Mouse (Mus musculus): ENCODE data around the gene Armc12.

DNA sequence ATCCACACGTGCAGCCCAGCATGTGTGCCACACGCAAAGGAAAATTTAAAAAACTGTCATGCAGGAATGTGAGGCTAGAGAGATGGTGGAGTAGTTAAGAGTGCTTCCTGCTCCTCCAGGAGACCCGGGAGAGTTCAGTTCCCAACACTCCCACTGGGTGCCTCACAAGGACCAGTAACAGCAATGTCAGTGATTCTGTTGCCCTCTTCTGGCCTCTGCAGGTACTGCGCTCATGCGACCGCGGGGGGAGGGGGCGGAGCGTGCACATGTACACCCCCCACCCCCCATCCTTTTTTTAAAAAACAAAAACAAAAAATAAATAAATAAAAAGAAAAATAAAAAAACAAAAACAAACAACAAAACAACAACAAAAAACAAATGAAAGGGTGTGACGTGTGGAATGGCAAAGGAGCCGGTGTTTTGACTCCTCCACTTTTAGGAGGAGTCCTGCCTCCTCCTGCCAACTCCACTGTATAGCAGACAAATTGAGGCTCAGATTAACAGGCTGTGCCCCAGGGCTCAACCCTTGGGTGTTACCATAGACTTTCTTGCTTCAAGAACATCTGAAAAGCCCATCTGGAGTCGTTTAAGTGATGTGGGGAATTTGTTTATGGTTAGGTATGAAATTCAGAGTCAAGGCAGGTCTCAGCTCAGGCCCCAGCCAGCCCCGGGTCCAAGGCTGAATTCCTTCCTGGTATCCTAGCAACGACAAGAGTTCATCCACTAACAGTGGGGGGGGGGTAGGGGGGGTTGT, 22.6 kb downstream of the Armc12 start:
- TF ChIP-seq EP300 (IDR thresholded peaks at IDR 0.05; ENCODE audit: insufficient read depth, low read depth, low read length) (0 out of 2 replicates have a peak, but pooled peaks have one; percentile 19), CTCF (IDR thresholded peaks at IDR 0.05; ENCODE audit: low read depth, low read length) (peak; percentile 99)
